Mouse (Mus musculus) G1E (cell line): ENCODE measurements around the gene Gm9964. TPM values are rescaled to one million over a fixed set of nuclear protein-coding genes. Genes with fewer than 3 reads are reported as not detected.

Experiments used
- ATAC-seq: 2 replicates; pipeline ENCODE4 v1.8.0; 2016; ENCODE audit warnings: mild to moderate bottlenecking; ENCODE audit not compliant: insufficient number of reproducible peaks, poor library complexity, low FRiP score, severe bottlenecking; ENCODE audit errors: extremely low read depth
- DNase-seq: peaks from one replicate; pipeline ENCODE4 v3.0.0; 2012; ENCODE audit warnings: low spot score
- H3K27me3 ChIP-seq: 2 replicates; pipeline ENCODE4 v1.6.1; 2012; ENCODE audit warnings: mild to moderate bottlenecking, low read length, inconsistent platforms; ENCODE audit not compliant: insufficient read depth
- H3K36me3 ChIP-seq: replicated peaks from 2 replicates; pipeline ENCODE3; 2012; ENCODE audit warnings: mild to moderate bottlenecking, inconsistent platforms
- H3K4me1 ChIP-seq: 2 replicates; pipeline ENCODE4 v1.6.1; 2012; ENCODE audit warnings: low read depth, low read length, inconsistent platforms, mixed read lengths; ENCODE audit not compliant: insufficient read depth
- H3K4me3 ChIP-seq: 2 replicates; pipeline ENCODE4 v1.5.1; 2012; ENCODE audit warnings: low read depth, mild to moderate bottlenecking, inconsistent platforms, low read length, moderate library complexity, mixed read lengths
- H3K9me3 ChIP-seq: replicated peaks from 2 replicates; pipeline ENCODE4 v1.6.1; 2012; ENCODE audit warnings: inconsistent platforms
- CTCF ChIP-seq: IDR thresholded peaks from 2 replicates; pipeline ENCODE4 v1.5.1; 2012; ENCODE audit warnings: low read depth, low read length, inconsistent platforms, mixed read lengths
- GATA1 ChIP-seq: IDR thresholded peaks from 2 replicates; pipeline ENCODE4 v1.6.1; 2012; ENCODE audit warnings: borderline replicate concordance, low read length, inconsistent platforms, mixed read lengths
- GATA2 ChIP-seq: IDR thresholded peaks from 2 replicates; pipeline ENCODE4 v1.6.1; 2012; ENCODE audit warnings: low read depth, low read length, inconsistent platforms, borderline replicate concordance
- POLR2AphosphoS5 ChIP-seq: IDR thresholded peaks from 2 replicates; pipeline ENCODE4 v1.6.1; 2012; ENCODE audit warnings: low read depth, low read length, inconsistent platforms; ENCODE audit not compliant: insufficient replicate concordance
- TAL1 ChIP-seq: conservative IDR thresholded peaks from 2 replicates; pipeline ENCODE4 v1.6.1; 2012; ENCODE audit warnings: low read depth, low read length, inconsistent platforms, mixed read lengths
- polyA plus RNA-seq: library from polyadenylated mRNA; stranded (reverse); fragments of >175 nt; gene quantifications from 2 replicates; pipeline ENCODE4 v1.2.3, GENCODE M21; 2012
- total RNA-seq, 2 experiments: library from RNA; stranded (forward) in 1 of 2; stranded (reverse) in 1 of 2; fragments of 200-1000 nt in 1 of 2; fragments of >200 nt in 1 of 2; fragmentation: Nextera tagmentation in 1 of 2; gene quantifications; 2 replicates each; pipeline ENCODE4 v1.2.3; 2014 to 2017

Gm9964 gene
- not detected in 2 replicates for total RNA-seq (2014; fragmentation: Nextera tagmentation)
- 0.16 TPM in 1 of 2 replicates, not detected in the other for total RNA-seq (2017)
- not detected in 2 replicates for polyA plus RNA-seq

DNA sequence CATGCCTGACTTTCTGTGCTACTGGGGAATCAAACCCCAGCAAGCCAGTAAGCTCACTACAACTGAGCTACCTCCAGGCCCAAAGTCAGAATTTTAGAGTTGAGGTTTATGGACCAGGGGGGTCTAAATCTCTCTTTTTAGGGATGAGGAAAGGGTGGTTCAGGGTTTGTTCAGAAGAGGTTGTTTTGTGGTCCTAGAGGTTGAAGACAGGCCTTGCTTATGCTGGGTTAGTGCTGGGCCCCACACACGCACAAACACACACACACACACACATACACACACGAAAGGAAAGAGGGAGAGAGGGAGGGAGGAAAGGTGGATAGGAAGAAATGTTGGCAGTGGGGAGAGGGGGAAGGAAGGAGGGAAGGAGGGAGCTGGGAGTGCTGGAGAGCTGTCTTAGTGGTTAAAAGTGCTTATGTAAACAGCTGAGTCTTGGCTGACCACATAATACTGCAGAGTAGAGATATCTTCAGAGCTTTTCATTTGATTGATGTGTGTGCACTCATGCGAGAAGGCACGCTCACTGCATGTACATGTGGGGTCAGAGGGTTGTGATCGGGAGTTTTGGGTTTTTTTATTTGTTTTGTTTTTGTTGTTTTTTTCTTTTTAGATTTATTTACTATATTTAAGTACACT, at the start of gene Gm9964:
Gene Gm9964 (minus strand): TSS at position 51 of the 636 bp plus-strand sequence.
- H3K4me1 ChIP-seq = peaks cover 58% of the 10 kb centered on the region
- no peaks in the 10 kb centered on the region for H3K9me3 ChIP-seq
- TF ChIP-seq TAL1 (peak; percentile 69), GATA1 (no peak)
- ATAC-seq (peak; percentile 83), DNase-seq (peak; percentile 40)
- peaks cover 10% of the 10 kb centered on the region for H3K27me3 ChIP-seq
- H3K4me3 ChIP-seq = no peak within 1 kb of the TSS
- H3K36me3 ChIP-seq = no peaks in the 10 kb centered on the region

GRCm38 (mm10) chr11:79339808-79340781, 43.4 kb upstream of the Gm9964 start:
- peaks cover 5% of the 10 kb centered on the region for H3K9me3 ChIP-seq
- DNase-seq = peak; percentile 66
- H3K36me3 ChIP-seq = peaks cover 28% of the 10 kb centered on the region
- H3K27me3 ChIP-seq = peaks cover 5% of the 10 kb centered on the region; the same call in 1 of the 2 replicates
- H3K4me1 ChIP-seq = peaks cover 25% of the 10 kb centered on the region
- TF ChIP-seq TAL1 (no peak), CTCF (no peak), GATA2 (no peak), POLR2AphosphoS5 (no peak), GATA1 (no peak)
- peak overlapping the region; percentile 84 for H3K4me3 ChIP-seq
- no peak for ATAC-seq

DNA sequence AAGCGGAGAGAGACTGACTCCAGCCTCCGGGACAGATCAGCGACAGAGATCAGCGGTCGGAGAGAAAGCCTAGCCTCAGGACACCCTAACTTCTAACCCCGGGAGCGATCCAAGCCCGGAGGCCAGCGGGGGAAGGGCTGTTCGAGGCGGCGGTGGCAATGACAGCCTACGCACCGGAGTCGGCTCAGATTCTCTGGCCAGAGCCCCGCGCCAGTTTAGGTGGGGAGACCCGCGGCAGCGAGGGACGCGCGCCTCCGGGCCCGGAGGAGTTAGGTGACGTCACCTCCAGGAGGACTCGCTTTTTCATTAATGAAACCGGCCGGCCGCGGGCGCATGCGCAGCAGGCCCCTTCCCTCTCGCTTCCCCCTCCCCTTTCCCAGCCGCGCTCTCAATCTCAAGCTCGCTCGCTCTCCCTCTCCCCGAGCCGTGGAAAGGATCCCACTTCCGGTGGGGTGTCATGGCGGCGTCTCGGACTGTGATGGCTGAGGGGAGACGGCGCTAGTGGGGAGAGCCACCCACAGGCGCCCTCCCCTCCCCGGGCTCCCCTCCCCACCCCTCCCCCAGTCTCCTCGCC, 42.6 kb upstream of the Gm9964 start, which contains the start of gene Nf1:
Gene Nf1 (plus strand): TSS at position 460 of the 574 bp plus-strand sequence.
- TF ChIP-seq GATA1 (no peak), GATA2 (no peak), CTCF (no peak), POLR2AphosphoS5 (no peak), TAL1 (no peak)
- Histone ChIP-seq H3K9me3 (peaks cover 5% of the 10 kb centered on the region), H3K27me3 (peaks cover 11% of the 10 kb centered on the region; the same call in 1 of the 2 replicates), H3K4me3 (peak within 1 kb of the TSS; percentile 84), H3K4me1 (peaks cover 25% of the 10 kb centered on the region), H3K36me3 (peaks cover 23% of the 10 kb centered on the region)
- ATAC-seq = peak; percentile 77
- DNase-seq = peak; percentile 98

DNA sequence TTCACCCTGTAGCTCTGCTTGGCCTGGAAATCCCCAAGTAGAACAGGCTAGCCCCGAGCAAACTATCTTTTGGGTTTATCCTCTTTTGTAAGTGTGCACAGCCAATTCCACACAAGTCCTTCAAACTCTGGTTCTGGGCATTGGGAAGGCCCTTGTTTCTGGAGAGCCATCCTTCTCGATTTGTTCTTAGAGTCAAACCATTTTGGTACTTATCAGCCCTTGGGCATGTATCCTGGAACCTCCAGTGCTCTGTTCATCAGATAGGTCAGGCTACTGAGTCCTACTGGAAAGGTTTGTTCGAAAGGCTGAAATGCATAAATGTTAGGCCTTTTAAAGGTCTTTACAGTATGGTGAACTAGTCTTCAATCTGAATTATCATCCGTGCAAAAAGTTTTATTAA, 41.9 kb upstream of the Gm9964 start:
- no peak for DNase-seq
- Histone ChIP-seq H3K27me3 (peaks cover 18% of the 10 kb centered on the region), H3K36me3 (peaks cover 17% of the 10 kb centered on the region), H3K4me3 (peak overlapping the region; percentile 84), H3K4me1 (peaks cover 25% of the 10 kb centered on the region), H3K9me3 (peaks cover 5% of the 10 kb centered on the region)
- ATAC-seq = no peak
- TF ChIP-seq GATA2 (no peak), GATA1 (no peak), POLR2AphosphoS5 (no peak), CTCF (no peak), TAL1 (no peak)

DNA sequence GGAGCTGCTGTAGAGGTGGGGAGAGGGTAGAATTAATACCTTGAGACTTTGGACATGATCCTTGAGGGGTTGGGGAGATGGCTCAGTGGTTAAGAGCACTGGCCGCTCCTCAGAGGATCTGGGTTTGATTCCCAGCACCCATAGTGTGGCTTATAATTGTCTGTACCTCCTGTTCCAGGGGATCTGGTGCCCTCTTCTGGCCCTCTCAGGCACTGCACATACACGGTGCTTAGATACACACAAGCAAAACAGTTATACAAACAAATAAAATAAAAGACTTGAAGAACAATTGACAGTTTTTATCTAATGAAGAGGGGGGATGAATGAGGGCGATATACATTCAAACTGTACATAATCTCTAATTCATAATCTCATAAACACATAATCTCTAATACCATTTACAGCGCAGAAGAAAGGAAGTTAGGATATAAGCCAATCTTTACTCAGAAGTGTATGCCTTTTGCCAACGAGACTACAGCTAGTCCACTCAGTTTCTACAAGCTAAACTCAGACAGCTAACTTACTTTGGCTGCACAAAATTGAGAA, 40.1 kb upstream of the Gm9964 start:
- Histone ChIP-seq H3K9me3 (peaks cover 5% of the 10 kb centered on the region), H3K4me1 (peaks cover 33% of the 10 kb centered on the region), H3K27me3 (peaks cover 31% of the 10 kb centered on the region), H3K4me3 (no peak overlapping the region), H3K36me3 (peaks cover 4% of the 10 kb centered on the region)
- DNase-seq (no peak), ATAC-seq (no peak)
- no peak for TF ChIP-seq GATA1
- no peak for TF ChIP-seq GATA2
- no peak for TF ChIP-seq CTCF
- no peak for TF ChIP-seq POLR2AphosphoS5
- no peak for TF ChIP-seq TAL1
